Mouse (Mus musculus): ENCODE measurements around the gene Col25a1.

The Col25a1 gene

GRCm38 (mm10) chr3:130131201-130131600 lies at the start of gene Col25a1:
Gene Col25a1, plus strand, starts transcription at chr3:130131501.
- no peak for DNase-seq

GRCm38 (mm10) chr3:130083312-130083711 lies 48.0 kb upstream of the Col25a1 start:
- peak; percentile 36 to 60 for DNase-seq

DNA sequence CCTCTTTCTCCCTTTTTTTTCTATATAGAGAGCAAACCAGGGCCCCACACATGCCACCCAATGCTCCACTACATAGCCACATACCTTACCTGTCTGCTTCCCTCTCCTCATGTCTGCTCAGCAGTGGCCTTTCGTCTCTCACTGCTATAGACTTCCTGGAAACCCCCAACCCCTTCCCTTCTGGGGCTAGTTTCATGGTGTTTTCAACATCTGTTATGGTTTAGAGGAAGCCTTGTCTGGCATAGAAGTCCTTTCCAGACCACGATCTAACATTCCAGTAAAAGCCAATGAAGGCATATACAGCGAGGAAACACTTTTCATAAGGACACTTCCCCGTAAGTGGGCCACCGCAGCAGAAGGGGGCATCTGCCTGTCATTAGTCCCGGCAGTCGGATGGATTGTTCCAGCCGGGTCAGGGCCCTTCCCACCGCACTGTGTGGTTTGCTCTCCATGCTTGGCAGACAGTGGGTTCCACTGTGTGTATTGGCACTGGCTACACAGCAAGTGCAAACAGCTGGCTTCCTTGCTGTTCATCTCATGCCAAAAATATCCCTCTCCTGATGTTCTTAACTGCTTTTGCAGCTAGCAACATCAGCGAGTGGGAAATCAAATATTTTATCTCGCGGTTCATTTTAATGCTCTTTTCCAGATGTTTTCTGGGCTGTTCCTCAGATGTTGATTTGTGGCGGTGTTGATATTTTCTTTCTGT lies 44.8 kb upstream of the Col25a1 start:
- peak in 1 of 2 experiments; percentile 20 for DNase-seq

DNA sequence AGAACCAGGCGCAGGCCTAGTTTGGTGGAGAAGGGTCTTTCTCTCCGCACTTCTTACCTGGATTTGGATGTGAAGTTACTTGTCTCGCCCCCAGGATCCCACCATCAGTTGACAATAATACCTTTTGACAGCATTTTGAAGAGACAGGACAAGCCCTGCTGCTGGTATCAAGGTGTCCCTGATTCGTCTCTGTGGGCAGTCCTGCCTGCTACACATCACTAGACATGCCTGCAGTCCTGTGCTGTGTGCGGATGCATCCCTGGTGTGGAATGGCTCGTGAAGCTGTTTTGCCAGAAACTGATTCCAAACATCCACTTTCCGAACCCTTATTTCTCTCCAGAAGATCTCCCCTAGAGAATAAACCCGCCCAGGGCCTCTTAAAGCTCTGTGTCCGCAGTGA lies 43.8 kb upstream of the Col25a1 start:
- no peak for DNase-seq

DNA sequence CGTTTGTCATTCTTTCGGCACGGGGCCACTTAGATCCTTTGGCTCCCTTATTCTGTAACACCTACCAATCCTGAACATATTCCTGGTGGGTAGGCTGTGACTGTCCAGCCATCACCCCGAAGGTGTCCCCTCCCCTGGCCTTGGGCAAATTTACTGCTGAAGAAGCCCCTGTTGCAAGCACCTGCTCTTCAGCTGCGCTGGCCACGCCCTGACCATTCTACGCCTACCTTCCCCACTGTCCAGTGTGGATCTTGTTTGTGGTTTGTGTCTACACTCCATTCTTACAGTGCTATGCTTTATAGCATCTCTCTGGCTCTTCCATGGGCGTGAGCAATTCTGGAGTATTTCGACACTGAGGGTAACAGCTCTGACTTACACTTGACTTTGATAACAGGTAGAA lies 42.6 kb upstream of the Col25a1 start:
- DNase-seq = no peak

GRCm38 (mm10) chr3:130090460-130090859 lies 40.8 kb upstream of the Col25a1 start:
- peak; percentile 6 to 13 for DNase-seq

- no peak for DNase-seq
These were observed 37.1 kb upstream of the Col25a1 start for GRCm38 (mm10) chr3:130094125-130094704.

- DNase-seq = peak; percentile 71 to 79
These were observed 36.0 kb upstream of the Col25a1 start for GRCm38 (mm10) chr3:130095160-130095781.

DNA sequence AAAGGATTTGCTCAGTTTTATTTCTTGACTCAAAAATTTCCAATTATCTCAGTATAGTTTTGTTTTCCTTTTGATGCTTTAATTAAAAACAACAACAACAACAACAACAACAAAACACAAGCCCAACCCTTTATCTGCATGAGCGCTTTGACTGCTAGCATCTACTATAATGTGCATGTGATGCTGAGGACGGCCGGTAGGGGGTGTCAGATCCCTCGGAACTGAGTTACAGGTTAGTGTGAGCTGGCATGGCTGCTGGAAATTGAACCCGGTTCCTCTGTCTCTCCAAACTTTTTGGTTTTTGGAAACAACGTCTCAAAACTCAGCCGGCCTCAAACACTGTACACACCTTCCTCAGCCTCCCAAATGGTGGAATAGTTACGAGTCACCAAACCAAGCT lies 27.8 kb upstream of the Col25a1 start:
- peak; percentile 50 to 54 for DNase-seq

- no peak for DNase-seq
These were observed 26.8 kb upstream of the Col25a1 start for GRCm38 (mm10) chr3:130104471-130104870.

GRCm38 (mm10) chr3:130116886-130117285 lies 14.4 kb upstream of the Col25a1 start:
- no peak for DNase-seq

GRCm38 (mm10) chr3:130127840-130128239 lies 3.5 kb upstream of the Col25a1 start:
- DNase-seq = peak; percentile 18 to 20

DNA sequence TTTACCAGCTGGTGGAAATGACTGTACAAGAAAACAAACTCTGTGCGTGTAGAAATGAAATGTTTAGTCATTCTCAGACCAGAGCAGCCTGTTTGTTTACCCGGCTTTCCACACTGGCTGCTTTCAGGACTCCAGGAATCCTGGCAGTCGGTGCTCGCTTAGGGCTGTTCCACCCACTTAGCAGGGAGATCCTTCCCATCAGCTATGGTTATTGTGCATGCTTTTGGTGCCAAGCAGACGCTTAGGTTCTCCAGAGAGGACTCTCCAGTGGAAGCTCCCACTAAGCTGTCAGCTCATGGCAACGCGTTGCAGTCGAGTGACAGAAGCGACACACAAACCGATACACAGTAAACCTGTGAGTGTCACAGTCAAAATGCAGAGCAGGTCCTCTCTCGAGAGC lies 2.7 kb upstream of the Col25a1 start:
- peak; percentile 53 to 58 for DNase-seq

DNA sequence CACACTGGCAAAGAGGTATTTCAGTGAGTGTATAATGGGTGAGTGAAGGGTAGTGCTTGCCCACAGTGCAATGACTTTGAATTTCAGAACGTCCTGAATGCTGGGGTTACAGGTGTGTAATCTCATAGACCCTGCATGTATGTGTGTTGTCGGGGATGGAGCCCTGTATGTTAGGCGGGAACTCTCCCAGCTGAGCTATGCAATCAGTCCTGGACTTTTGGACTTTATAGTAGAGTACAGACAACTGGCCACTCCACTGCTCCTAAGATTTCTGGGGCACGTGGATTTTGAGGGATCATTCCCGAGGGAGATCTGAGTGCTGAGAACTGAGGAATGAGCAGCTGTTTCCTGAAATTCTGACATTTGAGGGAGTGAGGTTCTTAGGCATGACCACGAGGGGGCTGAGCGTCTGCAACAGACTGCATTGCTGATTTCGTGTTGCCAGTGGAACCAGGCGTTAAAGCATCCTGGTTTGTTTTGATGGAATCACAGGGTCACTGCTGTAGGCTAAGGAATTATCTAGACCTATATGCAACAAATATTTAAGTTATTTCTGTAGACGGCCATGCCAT lies 1.6 kb upstream of the Col25a1 start:
- peak; percentile 14 to 20 for DNase-seq

DNA sequence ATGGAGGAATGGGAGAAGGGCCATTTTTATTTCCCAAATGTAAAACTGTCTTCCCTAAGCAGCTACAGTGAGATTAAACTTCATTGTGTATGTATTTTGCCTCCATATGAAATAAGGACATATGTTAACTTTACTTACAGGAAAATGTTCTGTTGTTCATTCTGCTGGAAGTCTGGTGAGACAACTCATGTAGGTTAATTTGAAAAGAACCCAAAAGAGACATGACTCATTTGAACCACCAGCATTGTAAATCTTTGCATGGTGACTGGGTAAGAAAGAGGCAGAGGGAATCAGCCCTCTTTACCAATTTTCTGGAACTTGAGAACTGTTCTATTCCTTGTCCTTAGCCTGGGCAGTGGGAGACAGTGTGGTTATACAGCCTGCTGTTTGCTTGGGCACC lies 5.9 kb downstream of the Col25a1 start:
- DNase-seq = no peak

- no peak for DNase-seq
These were observed 6.3 kb downstream of the Col25a1 start for GRCm38 (mm10) chr3:130137640-130138039.

- DNase-seq = no peak
These were observed 14.6 kb downstream of the Col25a1 start for GRCm38 (mm10) chr3:130145874-130146273.

DNA sequence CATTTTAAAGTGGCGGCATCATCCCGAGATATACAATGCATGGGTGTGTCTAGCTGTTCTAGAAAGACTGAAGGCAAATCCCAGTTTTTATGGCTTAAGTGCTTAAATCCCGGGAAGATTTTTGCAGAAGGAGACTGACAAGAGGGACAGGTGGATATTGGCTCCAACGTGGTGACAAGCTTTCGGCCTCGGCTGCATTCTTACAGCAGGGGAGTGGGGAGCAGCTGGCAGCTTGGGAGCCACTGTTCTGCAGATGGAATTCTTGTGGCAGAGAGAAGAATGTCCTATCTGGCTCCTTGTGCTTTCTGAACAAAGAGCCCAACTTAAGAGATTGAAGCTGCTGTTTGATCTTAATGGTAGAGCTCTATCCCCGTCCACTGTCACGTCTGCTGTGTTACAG lies 16.5 kb downstream of the Col25a1 start:
- peak; percentile 8 to 15 for DNase-seq

DNA sequence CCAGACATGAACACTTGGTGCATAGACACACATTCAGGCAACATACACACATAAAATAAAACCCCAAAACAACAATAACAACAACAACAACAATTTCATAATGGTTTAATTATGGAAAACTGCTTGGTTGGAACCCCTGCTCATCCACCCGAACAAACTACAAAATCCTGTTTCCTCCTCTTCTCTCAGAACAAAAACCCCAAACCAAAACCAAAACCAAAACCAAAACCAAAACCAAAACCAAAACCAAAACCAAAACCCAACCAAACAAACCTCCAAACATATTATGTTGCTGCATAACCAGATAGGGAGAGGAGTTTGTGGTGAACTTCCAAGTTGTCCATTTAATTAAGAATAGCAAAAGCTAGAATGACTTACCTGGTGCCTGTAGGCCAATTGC lies 17.9 kb downstream of the Col25a1 start:
- DNase-seq = no peak

- DNase-seq = no peak
These were observed 21.8 kb downstream of the Col25a1 start for GRCm38 (mm10) chr3:130153117-130153516.

GRCm38 (mm10) chr3:130157551-130157950 lies 26.2 kb downstream of the Col25a1 start:
- DNase-seq = no peak

DNA sequence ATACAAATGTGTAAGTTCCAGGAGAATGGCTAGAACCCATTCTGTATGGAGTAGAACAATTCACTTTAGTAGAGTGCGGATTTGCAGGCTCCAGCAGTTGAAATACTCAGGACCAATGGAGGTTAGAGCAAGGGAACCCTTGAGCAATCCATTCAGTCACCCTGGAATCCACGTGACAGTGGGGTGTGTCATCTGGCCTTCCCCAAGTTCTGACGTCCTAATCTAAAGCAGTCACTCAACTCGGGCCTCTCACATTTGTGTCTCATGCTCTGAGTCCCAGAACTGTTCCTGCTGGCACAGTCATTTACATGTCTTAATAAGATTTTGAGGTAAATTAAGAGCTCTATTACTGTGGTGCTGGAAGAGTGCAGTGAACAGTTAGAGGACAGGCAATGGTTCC lies 28.6 kb downstream of the Col25a1 start:
- no peak for DNase-seq

- DNase-seq = no peak
These were observed 29.6 kb downstream of the Col25a1 start for GRCm38 (mm10) chr3:130160902-130161301.

Data from cerebellum, postnatal 10 days (tissue).